Mouse (Mus musculus) lung, postnatal 0 days (tissue): ENCODE data around the gene Eng.

Source experiments
- CTCF ChIP-seq: IDR thresholded peaks from 2 replicates; pipeline ENCODE4 v1.5.1; 2016; ENCODE audit warnings: antibody characterized with exemption, mild to moderate bottlenecking
- EP300 ChIP-seq: IDR thresholded peaks from 2 replicates; pipeline ENCODE4 v1.6.1; 2016; ENCODE audit warnings: antibody characterized with exemption, mild to moderate bottlenecking, control low read depth

DNA sequence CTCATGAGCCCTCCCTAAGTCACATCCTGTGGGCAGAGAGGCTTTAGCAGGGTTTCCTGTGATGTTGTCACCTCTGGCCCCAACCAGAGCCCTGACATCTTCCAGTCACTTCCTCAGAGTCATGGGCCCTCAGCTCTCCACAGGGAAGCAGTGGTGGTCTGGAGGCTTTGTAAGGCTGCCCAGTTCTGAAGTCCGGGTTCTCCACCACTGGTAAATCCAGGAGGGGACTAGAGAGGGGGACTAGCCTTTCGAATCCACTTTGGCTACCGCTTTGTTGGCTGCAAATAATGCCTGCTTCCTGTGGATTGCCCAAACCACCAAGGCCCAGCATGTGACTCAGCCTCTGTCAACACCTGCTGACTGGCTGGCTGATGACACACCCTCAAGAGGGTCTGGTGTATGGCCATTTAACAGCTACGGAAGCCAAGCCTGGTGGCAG is 68.6 kb downstream of the Eng start:
- peak; percentile 27; the same call in 1 of the 2 replicates for TF ChIP-seq CTCF
- peak; percentile 44; the same call in 1 of the 2 replicates for TF ChIP-seq EP300
